Mouse (Mus musculus) kidney, postnatal 0 days (tissue): Measurements from ENCODE around the gene Sema4b. TPM values are rescaled to one million over a fixed set of nuclear protein-coding genes. Genes with fewer than 3 reads are reported as not detected.

Experiments
- ATAC-seq: fragments of 200-750 bp; cut with Nextera tagmentation; replicated peaks from 2 replicates; pipeline ENCODE4 v1.8.0; 2017; ENCODE audit warnings: low read depth, moderate number of reproducible peaks, moderate TSS enrichment, moderate library complexity; ENCODE audit not compliant: low FRiP score
- DNase-seq: peaks from one replicate; pipeline ENCODE4 v3.0.0-alpha.2; 2016; ENCODE audit warnings: low spot score
- H3K27ac ChIP-seq: fragments of 300-500 bp; sonication (generic); 2 replicates; pipeline ENCODE4 v1.5.1; 2014; ENCODE audit warnings: mild to moderate bottlenecking
- H3K27me3 ChIP-seq: fragments of 300-500 bp; sonication (generic); 2 replicates; pipeline ENCODE4 v1.6.1; 2014; ENCODE audit warnings: low read length, mixed read lengths; ENCODE audit not compliant: insufficient read depth
- H3K36me3 ChIP-seq: fragments of 300-500 bp; sonication (generic); 2 replicates; pipeline ENCODE4 v1.6.1; 2014; ENCODE audit warnings: low read length, mixed read lengths; ENCODE audit not compliant: insufficient read depth
- H3K4me1 ChIP-seq: fragments of 300-500 bp; sonication (generic); replicated peaks from 2 replicates; pipeline ENCODE4 v1.6.1; 2014; ENCODE audit warnings: antibody characterized with exemption, low read length, mixed read lengths; ENCODE audit not compliant: insufficient read depth
- H3K4me2 ChIP-seq: fragments of 300-500 bp; sonication (generic); 2 replicates; pipeline ENCODE4 v1.6.1; 2014; ENCODE audit warnings: mild to moderate bottlenecking, low read length, moderate library complexity, mixed read lengths
- H3K4me3 ChIP-seq: fragments of 300-500 bp; sonication (generic); replicated peaks from 2 replicates; pipeline ENCODE4 v1.5.1; 2014; ENCODE audit warnings: low read depth, low read length
- H3K9ac ChIP-seq: fragments of 300-500 bp; sonication (generic); 2 replicates; pipeline ENCODE4 v1.6.1; 2014; ENCODE audit warnings: low read depth, low read length
- H3K9me3 ChIP-seq: fragments of 300-500 bp; sonication (generic); replicated peaks from 2 replicates; pipeline ENCODE4 v1.6.1; 2016; ENCODE audit warnings: low read length, inconsistent platforms, mixed read lengths
- CTCF ChIP-seq: IDR thresholded peaks from 2 replicates; pipeline ENCODE4 v1.5.1; 2016; ENCODE audit warnings: antibody characterized with exemption, low read depth, mild to moderate bottlenecking, moderate library complexity
- WGBS: fragments of 180-500 bp; shearing (Covaris S2); extraction: QIAGEN DNeasy Blood & Tissue Kit; methylation state at CpG from one replicate; pipeline ENCODE4 v1.1.7; 2014; 5-methylcytosine and 5-hydroxymethylcytosine counted together
- polyA plus RNA-seq: library from polyadenylated mRNA; unstranded; fragments of >200 nt; fragmentation: Nextera tagmentation; extraction: Ambion mirVana; gene quantifications from 2 replicates; pipeline ENCODE4 v1.2.1, GENCODE M21; 2015

Sema4b gene
- polyA plus RNA-seq, 1 experiment from 2014 or later, result 21.2 TPM

DNA sequence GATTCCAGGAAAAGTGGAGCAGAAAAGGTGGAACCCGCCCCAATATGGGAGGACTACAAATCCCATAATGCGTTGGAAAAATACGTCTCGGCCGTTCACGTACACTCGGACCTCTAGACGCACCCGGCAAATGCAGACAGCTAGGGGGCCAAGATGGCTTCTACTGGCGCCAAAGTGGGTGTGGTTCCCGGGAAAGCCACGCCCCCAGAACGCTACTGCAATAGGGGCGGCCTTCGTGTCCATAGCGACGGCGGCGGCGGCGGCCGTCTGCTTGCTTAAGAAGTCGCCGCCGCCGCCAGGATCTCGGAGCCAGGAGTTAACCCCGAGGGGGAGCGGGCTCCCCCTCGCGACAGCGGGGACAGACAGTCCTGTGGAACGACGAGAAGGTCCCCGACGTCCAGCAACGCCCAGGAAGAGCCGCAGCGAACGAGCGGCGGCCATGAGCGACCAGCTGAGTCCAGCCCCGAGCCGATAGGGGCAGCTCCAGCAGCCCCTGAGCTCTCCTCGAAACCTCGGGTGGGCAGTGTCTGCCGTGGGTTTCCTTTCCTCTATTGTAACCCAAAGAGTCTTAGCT is 59.6 kb downstream of the Sema4b start, which contains the start of gene Ttll13:
Gene Ttll13 (plus strand): TSS at position 229 of the 574 bp plus-strand sequence.
- H3K4me2 ChIP-seq, result peak within 1 kb of the TSS; percentile 67
- no peaks in the 10 kb centered on the region for H3K9me3 ChIP-seq
- peak within 1 kb of the TSS; percentile 63 for H3K27ac ChIP-seq
- peak; percentile 97 for ATAC-seq
- H3K4me1 ChIP-seq, result no peaks in the 10 kb centered on the region
- WGBS, result 1% methylated on average over 48 of the region's 48 CpGs
- H3K9ac ChIP-seq, result peak within 1 kb of the TSS; percentile 64
- H3K36me3 ChIP-seq, result no peaks in the 10 kb centered on the region
- peak; percentile 67 for TF ChIP-seq CTCF
- H3K27me3 ChIP-seq, result no peaks in the 10 kb centered on the region
- H3K4me3 ChIP-seq, result peak within 1 kb of the TSS; percentile 59
- peak; percentile 100 for DNase-seq

GRCm38 (mm10) chr7:80246859-80247258 is 60.2 kb downstream of the Sema4b start:
- no peaks in the 10 kb centered on the region for H3K4me1 ChIP-seq
- H3K4me3 ChIP-seq, result peak overlapping the region; percentile 59
- TF ChIP-seq CTCF, result no peak
- H3K4me2 ChIP-seq, result peak overlapping the region; percentile 67
- peak overlapping the region; percentile 63; the same call in 1 of the 2 replicates for H3K27ac ChIP-seq
- no peaks in the 10 kb centered on the region for H3K9me3 ChIP-seq
- ATAC-seq (no peak), DNase-seq (no peak)
- 57% methylated on average over 7 of the region's 7 CpGs for WGBS
- H3K36me3 ChIP-seq, result no peaks in the 10 kb centered on the region
- H3K27me3 ChIP-seq, result no peaks in the 10 kb centered on the region
- H3K9ac ChIP-seq, result no peak overlapping the region

GRCm38 (mm10) chr7:80252437-80252836 is 65.8 kb downstream of the Sema4b start:
- Histone ChIP-seq H3K27ac (no peak overlapping the region), H3K4me1 (no peaks in the 10 kb centered on the region), H3K36me3 (no peaks in the 10 kb centered on the region), H3K27me3 (no peaks in the 10 kb centered on the region), H3K9ac (no peak overlapping the region), H3K9me3 (no peaks in the 10 kb centered on the region), H3K4me3 (no peak overlapping the region), H3K4me2 (no peak overlapping the region)
- no peak for TF ChIP-seq CTCF
- no peak for ATAC-seq
- DNase-seq, result no peak
- 76% methylated on average over 7 of the region's 7 CpGs for WGBS

GRCm38 (mm10) chr7:80252886-80253285 is 66.2 kb downstream of the Sema4b start:
- Histone ChIP-seq H3K27ac (no peak overlapping the region), H3K9ac (no peak overlapping the region), H3K36me3 (no peaks in the 10 kb centered on the region), H3K9me3 (no peaks in the 10 kb centered on the region), H3K27me3 (no peaks in the 10 kb centered on the region), H3K4me1 (no peaks in the 10 kb centered on the region), H3K4me2 (no peak overlapping the region), H3K4me3 (no peak overlapping the region)
- TF ChIP-seq CTCF, result no peak
- ATAC-seq (no peak), DNase-seq (no peak)
- WGBS, result 87% methylated on average over 11 of the region's 11 CpGs

GRCm38 (mm10) chr7:80255981-80256380 is 69.3 kb downstream of the Sema4b start:
- Histone ChIP-seq H3K9me3 (no peaks in the 10 kb centered on the region), H3K9ac (no peak overlapping the region), H3K27me3 (no peaks in the 10 kb centered on the region), H3K36me3 (no peaks in the 10 kb centered on the region), H3K27ac (no peak overlapping the region), H3K4me1 (no peaks in the 10 kb centered on the region), H3K4me2 (no peak overlapping the region), H3K4me3 (no peak overlapping the region)
- no peak for DNase-seq
- TF ChIP-seq CTCF, result peak; percentile 54
- WGBS, result 67% methylated on average over 2 of the region's 2 CpGs
- no peak for ATAC-seq

DNA sequence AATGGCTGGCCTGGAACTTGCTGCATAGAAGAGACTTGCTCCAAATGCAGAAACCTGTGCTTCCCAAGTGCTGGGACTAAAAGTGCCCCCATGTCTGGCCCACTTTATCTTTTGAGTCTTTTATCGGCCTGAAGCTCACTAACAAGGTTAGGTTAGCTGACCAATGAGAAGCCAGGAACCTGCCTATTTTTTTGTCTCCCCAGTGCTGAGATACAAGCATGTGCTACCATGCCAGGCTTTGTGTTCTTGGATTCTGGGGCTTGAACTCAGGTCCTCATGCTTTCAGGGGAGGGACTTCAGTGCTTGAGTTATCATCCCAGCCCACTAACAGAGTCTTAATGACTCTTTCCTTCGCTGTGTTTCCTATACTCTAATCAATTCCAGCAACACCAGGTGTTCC is 71.1 kb downstream of the Sema4b start:
- H3K27me3 ChIP-seq, result no peaks in the 10 kb centered on the region
- DNase-seq (no peak), ATAC-seq (no peak)
- no peak for TF ChIP-seq CTCF
- 0 out of 2 replicates have a peak, but pooled peaks cover 5% of the 10 kb centered on the region for H3K4me1 ChIP-seq
- WGBS, result 64% methylated on average over 2 of the region's 2 CpGs
- H3K4me3 ChIP-seq, result no peak overlapping the region
- no peak overlapping the region for H3K4me2 ChIP-seq
- no peaks in the 10 kb centered on the region for H3K36me3 ChIP-seq
- no peak overlapping the region for H3K9ac ChIP-seq
- H3K9me3 ChIP-seq, result no peaks in the 10 kb centered on the region
- H3K27ac ChIP-seq, result no peak overlapping the region
